Mouse (Mus musculus): Measurements from ENCODE around the gene Sh3yl1. TPM values are rescaled to one million over a fixed set of nuclear protein-coding genes. Genes with fewer than 3 reads are reported as not detected.

Gene Sh3yl1
- 34.4 and 40.3 TPM in 2 replicates for polyA plus RNA-seq (2014; fragmentation: Nextera tagmentation; extraction: Ambion mirVana)

DNA sequence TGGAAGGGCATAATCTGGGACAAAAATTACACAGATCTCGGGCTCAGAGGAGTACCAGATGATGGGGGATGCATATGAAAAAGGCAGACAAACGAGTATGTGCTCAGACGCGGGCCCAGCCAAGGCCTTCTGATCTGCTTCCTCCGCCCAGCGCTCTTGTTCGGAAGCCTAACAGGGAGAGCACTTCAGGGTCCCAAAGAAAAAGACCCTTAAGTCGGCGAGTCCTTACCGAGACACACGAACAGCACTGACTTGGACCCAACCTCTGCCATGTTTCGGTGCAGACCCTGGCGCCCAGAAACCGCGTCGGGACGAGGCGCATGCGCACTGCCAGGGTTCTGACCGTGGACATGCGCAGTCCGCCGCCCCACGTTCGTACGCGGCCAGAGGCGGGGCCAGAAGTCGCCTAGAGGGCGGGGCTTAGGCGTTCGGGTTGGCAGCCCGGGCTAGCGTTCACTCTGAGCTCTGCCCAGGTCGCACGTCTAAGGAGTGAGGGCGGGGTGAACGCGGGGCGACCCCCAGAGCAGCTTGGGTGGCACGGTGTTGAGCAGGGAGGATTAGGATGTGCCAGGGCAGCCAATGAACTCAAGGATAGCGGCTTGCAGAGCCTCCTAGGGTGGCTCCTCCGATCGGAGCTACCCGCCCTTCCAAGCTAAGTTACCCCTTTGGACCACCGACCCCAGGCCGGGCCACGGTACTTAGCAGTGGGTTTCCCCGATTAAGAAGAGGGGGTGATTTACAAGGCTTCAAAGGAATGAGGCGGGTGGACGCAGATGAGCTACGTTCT, at the start of gene Sh3yl1, which contains the start of gene Acp1:
Sh3yl1 (plus strand) TSS at position 408 of the 787 bp plus-strand sequence.
Acp1 (minus strand) TSS at position 329 of the 787 bp plus-strand sequence.
- Histone ChIP-seq H3K4me1 (ENCODE audit: control insufficient read depth, insufficient read depth, low read length) (peaks cover 11% of the 10 kb centered on the region), H3K4me2 (ENCODE audit: low read length) (peak within 1 kb of the TSS; percentile 90), H3K27me3 (replicated peaks; ENCODE audit: control insufficient read depth, insufficient read depth, low read length) (no peaks in the 10 kb centered on the region), H3K9me3 (replicated peaks; ENCODE audit: control insufficient read depth, low read length) (no peaks in the 10 kb centered on the region), H3K27ac (ENCODE audit: low read depth, low read length) (no peak within 1 kb of the TSS; the same call in 1 of the 2 replicates), H3K36me3 (ENCODE audit: control insufficient read depth, insufficient read depth, low read length) (peaks cover 3% of the 10 kb centered on the region; the same call in 1 of the 2 replicates), H3K4me3 (ENCODE audit: low read depth, low read length) (peak within 1 kb of the TSS; percentile 69), H3K9ac (ENCODE audit: low read length) (peak within 1 kb of the TSS; percentile 91)
- DNase-seq (ENCODE audit: low spot score) (peak; percentile 96), ATAC-seq (peak; percentile 98)
- under 1% methylated on average over 52 of the region's 52 CpGs for WGBS

DNA sequence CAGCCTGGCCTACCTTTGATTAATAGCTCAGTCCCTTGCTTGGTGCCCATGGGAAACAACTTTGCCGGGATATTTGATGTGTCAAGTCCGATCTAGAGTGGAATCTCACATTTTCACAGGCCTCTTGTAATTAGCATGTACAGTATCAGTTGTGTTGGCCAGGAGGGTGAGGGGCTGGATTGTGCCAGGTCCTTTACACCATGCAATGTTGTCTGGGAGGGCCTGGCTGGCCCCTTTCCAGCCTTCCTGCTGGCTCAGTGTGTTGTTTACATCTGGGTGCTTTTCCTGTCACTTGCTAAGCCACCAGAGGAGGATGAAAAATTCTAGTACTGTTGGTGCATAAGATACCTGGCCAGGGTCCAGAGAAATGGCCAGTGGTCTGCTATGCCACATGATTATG, 47.1 kb upstream of the Sh3yl1 start:
- H3K27me3 ChIP-seq (replicated peaks; ENCODE audit: control insufficient read depth, insufficient read depth, low read length): no peaks in the 10 kb centered on the region
- peak; percentile 50 for DNase-seq (ENCODE audit: low spot score)
- H3K27ac ChIP-seq (ENCODE audit: low read depth, low read length): no peak overlapping the region
- no peak; the same call in 1 of the 2 replicates for ATAC-seq
- no peak overlapping the region for H3K4me2 ChIP-seq (ENCODE audit: low read length)
- no peak overlapping the region for H3K4me3 ChIP-seq (ENCODE audit: low read depth, low read length)
- 58% methylated on average over 2 of the region's 2 CpGs for WGBS
- H3K9ac ChIP-seq (ENCODE audit: low read length): no peak overlapping the region
- no peaks in the 10 kb centered on the region for H3K36me3 ChIP-seq (ENCODE audit: control insufficient read depth, insufficient read depth, low read length)
- H3K9me3 ChIP-seq (replicated peaks; ENCODE audit: control insufficient read depth, low read length): no peaks in the 10 kb centered on the region
- no peaks in the 10 kb centered on the region for H3K4me1 ChIP-seq (ENCODE audit: control insufficient read depth, insufficient read depth, low read length)

DNA sequence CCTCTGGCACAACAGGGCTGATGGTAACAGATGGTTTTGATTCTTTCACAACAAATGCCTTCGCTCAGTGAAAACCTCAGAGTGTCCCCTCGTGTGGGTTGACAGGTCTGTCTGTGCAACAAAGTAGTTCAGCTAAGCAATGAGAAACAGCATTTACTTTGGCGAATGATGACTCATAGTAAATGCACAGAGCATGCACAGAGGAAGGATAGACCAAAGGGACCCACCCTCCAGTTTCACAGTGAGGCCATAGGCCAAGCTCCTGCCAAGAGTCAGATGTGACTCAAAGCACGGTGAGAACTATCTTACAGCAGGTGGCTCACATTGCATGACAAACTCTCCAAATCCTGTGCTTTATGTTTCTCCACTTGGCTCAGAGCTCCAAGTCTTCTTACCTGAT, 45.7 kb upstream of the Sh3yl1 start:
- no peak for DNase-seq (ENCODE audit: low spot score)
- H3K4me3 ChIP-seq (ENCODE audit: low read depth, low read length): no peak overlapping the region
- WGBS: 83% methylated on average over 4 of the region's 4 CpGs
- H3K27ac ChIP-seq (ENCODE audit: low read depth, low read length): no peak overlapping the region
- no peak overlapping the region for H3K9ac ChIP-seq (ENCODE audit: low read length)
- no peak for ATAC-seq
- H3K9me3 ChIP-seq (replicated peaks; ENCODE audit: control insufficient read depth, low read length): no peaks in the 10 kb centered on the region
- H3K27me3 ChIP-seq (replicated peaks; ENCODE audit: control insufficient read depth, insufficient read depth, low read length): no peaks in the 10 kb centered on the region
- no peaks in the 10 kb centered on the region for H3K36me3 ChIP-seq (ENCODE audit: control insufficient read depth, insufficient read depth, low read length)
- no peaks in the 10 kb centered on the region for H3K4me1 ChIP-seq (ENCODE audit: control insufficient read depth, insufficient read depth, low read length)
- no peak overlapping the region for H3K4me2 ChIP-seq (ENCODE audit: low read length)

DNA sequence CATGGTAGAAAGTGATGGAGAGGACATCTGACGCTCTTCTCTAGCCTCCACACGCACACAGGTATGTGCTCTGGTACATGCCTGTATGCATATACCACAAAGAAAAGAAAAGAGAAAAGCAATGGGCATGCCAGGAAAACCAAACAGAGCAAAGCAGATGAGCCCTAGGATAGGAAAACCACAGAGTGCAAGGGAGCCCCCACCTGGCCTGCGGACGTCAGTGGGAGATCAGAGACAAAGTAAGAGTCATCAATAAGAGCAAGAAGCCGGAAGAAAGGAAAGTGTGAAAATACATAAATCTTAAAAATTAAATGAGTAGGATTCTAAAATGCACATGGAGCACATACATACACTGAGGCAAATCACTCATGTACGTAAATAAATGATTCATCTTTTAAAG, 32.0 kb upstream of the Sh3yl1 start:
- Histone ChIP-seq H3K4me2 (ENCODE audit: low read length) (no peak overlapping the region), H3K9me3 (replicated peaks; ENCODE audit: control insufficient read depth, low read length) (no peaks in the 10 kb centered on the region), H3K27ac (ENCODE audit: low read depth, low read length) (no peak overlapping the region), H3K4me1 (ENCODE audit: control insufficient read depth, insufficient read depth, low read length) (peaks cover under 1% of the 10 kb centered on the region; the same call in 1 of the 2 replicates), H3K36me3 (ENCODE audit: control insufficient read depth, insufficient read depth, low read length) (no peaks in the 10 kb centered on the region), H3K27me3 (replicated peaks; ENCODE audit: control insufficient read depth, insufficient read depth, low read length) (peaks cover 27% of the 10 kb centered on the region), H3K4me3 (ENCODE audit: low read depth, low read length) (no peak overlapping the region), H3K9ac (ENCODE audit: low read length) (no peak overlapping the region)
- 70% methylated on average over 6 of the region's 6 CpGs for whole genome bisulfite sequencing
- no peak for ATAC-seq
- DNase-seq (ENCODE audit: low spot score): no peak

DNA sequence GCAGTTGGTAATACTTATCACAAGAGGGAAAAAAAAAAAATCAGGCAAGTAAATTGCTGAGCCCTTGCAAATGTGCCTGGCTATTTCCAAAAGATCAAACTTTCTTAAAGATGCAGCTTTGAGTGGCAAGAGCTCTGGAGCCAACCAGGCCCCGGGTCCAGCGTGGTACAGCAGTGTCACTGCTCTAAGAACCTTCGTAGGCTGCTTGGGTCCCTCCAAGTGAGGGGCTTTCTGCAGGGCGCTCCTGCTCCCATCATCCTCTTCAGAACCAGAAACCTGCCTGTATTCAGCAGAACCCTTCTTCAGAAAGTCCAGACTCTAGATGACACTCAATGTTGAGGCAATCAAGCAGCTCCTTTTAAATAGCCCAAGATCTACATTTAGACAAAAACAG, 27.9 kb upstream of the Sh3yl1 start:
- Histone ChIP-seq H3K4me3 (ENCODE audit: low read depth, low read length) (peak overlapping the region; percentile 44), H3K36me3 (ENCODE audit: control insufficient read depth, insufficient read depth, low read length) (no peaks in the 10 kb centered on the region), H3K4me2 (ENCODE audit: low read length) (peak overlapping the region; percentile 96), H3K27me3 (replicated peaks; ENCODE audit: control insufficient read depth, insufficient read depth, low read length) (peaks cover 43% of the 10 kb centered on the region), H3K9me3 (replicated peaks; ENCODE audit: control insufficient read depth, low read length) (no peaks in the 10 kb centered on the region), H3K9ac (ENCODE audit: low read length) (peak overlapping the region; percentile 54), H3K27ac (ENCODE audit: low read depth, low read length) (no peak overlapping the region), H3K4me1 (ENCODE audit: control insufficient read depth, insufficient read depth, low read length) (peaks cover 4% of the 10 kb centered on the region; the same call in 1 of the 2 replicates)
- peak; percentile 55; the same call in 1 of the 2 replicates for ATAC-seq
- DNase-seq (ENCODE audit: low spot score): no peak
- 22% methylated on average over 4 of the region's 4 CpGs for WGBS

DNA sequence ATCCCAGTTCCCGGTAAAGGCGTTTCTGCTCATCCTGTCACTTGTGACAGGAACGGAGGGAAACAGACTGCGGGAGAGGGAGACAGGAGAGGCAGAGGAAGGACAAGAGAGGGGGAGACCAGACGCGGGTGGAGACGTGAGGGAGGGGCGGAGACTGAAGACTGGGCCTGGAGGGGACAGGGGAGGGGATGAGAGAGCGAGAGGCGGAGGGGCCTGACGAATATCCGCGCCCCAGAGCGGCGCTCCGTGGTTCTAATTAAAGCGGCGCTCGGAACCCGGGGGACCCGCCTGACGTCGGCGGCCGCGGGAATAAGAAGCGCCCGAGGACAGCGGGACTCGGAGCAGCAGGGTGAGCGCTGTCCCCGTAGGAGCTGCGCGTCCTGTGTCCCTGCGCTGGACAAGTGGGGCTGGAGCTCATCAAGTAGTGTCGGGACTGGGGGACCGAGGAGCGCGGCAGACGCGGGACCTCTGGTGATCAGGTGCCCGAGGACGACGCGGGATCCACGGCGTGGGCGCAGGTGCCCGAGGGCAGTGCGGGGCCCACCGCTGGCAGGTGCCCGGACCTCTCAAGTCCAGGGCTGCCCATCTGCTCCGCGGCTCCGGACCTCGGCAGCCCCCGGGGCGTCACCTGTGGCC, 27.4 kb upstream of the Sh3yl1 start, which contains the start of gene Alkal2:
Alkal2 (plus strand) TSS at position 337 of the 636 bp plus-strand sequence.
- Histone ChIP-seq H3K4me1 (ENCODE audit: control insufficient read depth, insufficient read depth, low read length) (peaks cover 4% of the 10 kb centered on the region; the same call in 1 of the 2 replicates), H3K9me3 (replicated peaks; ENCODE audit: control insufficient read depth, low read length) (no peaks in the 10 kb centered on the region), H3K9ac (ENCODE audit: low read length) (peak within 1 kb of the TSS; percentile 54), H3K4me2 (ENCODE audit: low read length) (peak within 1 kb of the TSS; percentile 96), H3K4me3 (ENCODE audit: low read depth, low read length) (peak within 1 kb of the TSS; percentile 44), H3K27me3 (replicated peaks; ENCODE audit: control insufficient read depth, insufficient read depth, low read length) (peaks cover 43% of the 10 kb centered on the region), H3K27ac (ENCODE audit: low read depth, low read length) (no peak within 1 kb of the TSS), H3K36me3 (ENCODE audit: control insufficient read depth, insufficient read depth, low read length) (no peaks in the 10 kb centered on the region)
- ATAC-seq: peak; percentile 76
- peak; percentile 53 for DNase-seq (ENCODE audit: low spot score)
- 1% methylated on average over 40 of the region's 58 CpGs for WGBS

DNA sequence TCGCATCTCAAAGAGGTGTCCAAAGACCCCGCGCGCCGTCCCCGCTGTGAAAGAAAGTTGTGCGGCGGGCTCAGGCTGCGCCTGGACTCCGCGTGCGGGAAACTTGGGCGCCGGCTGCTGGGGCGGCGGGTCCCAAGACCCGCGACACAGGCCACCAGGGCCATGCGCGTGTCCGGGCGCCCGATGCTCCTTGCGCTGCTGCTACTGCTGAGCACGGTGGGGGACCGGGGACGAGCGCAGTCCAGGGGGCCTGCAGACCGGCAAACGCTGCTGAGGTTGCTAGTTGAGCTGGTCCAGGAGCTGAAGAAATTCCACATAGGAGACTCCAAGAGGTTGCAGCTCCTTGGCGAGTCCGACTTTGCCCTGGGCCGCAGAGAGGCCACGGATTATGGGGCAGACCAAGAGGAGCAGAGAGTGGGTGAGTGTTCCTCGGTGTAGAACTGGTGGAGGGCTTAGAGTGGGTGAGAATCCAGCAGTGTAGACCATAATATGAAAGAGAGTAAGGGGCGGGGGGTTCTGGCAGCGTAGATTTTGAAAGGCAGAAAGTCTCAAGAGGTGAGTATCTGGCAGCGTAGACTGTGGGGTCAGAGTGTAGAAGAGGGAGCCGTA, 26.7 kb upstream of the Sh3yl1 start:
- Histone ChIP-seq H3K27ac (ENCODE audit: low read depth, low read length) (no peak overlapping the region), H3K4me3 (ENCODE audit: low read depth, low read length) (peak overlapping the region; percentile 44), H3K9ac (ENCODE audit: low read length) (peak overlapping the region; percentile 54), H3K9me3 (replicated peaks; ENCODE audit: control insufficient read depth, low read length) (no peaks in the 10 kb centered on the region), H3K4me2 (ENCODE audit: low read length) (peak overlapping the region; percentile 96), H3K4me1 (ENCODE audit: control insufficient read depth, insufficient read depth, low read length) (peaks cover 4% of the 10 kb centered on the region; the same call in 1 of the 2 replicates), H3K36me3 (ENCODE audit: control insufficient read depth, insufficient read depth, low read length) (no peaks in the 10 kb centered on the region), H3K27me3 (replicated peaks; ENCODE audit: control insufficient read depth, insufficient read depth, low read length) (peaks cover 43% of the 10 kb centered on the region)
- peak; percentile 14 for DNase-seq (ENCODE audit: low spot score)
- WGBS: 8% methylated on average over 38 of the region's 39 CpGs
- ATAC-seq: peak; percentile 54

DNA sequence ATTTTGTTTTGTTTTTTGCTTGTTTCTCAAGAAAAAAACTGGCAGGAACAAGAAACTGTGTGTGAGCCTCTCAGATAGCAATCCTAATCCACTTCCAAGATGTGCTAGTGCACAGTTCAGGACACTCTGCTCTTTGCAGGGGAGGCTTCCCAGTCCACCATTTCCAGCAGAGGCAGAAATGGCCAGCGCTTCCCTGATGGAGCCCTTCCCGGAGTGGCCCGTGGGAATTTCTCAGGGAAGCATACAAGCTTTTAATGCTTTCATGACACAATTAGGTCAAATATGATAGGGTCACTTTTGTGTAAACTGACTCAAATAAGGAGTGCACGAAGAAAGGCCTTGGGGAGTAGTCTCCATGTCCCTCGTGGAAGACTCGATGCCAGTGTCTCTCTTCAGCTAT, 25.6 kb upstream of the Sh3yl1 start:
- no peak for ATAC-seq
- no peak for DNase-seq (ENCODE audit: low spot score)
- peaks cover 4% of the 10 kb centered on the region; the same call in 1 of the 2 replicates for H3K4me1 ChIP-seq (ENCODE audit: control insufficient read depth, insufficient read depth, low read length)
- no peak overlapping the region for H3K9ac ChIP-seq (ENCODE audit: low read length)
- H3K27ac ChIP-seq (ENCODE audit: low read depth, low read length): no peak overlapping the region
- H3K27me3 ChIP-seq (replicated peaks; ENCODE audit: control insufficient read depth, insufficient read depth, low read length): peaks cover 43% of the 10 kb centered on the region
- WGBS: 80% methylated on average over 6 of the region's 6 CpGs
- H3K36me3 ChIP-seq (ENCODE audit: control insufficient read depth, insufficient read depth, low read length): no peaks in the 10 kb centered on the region
- H3K9me3 ChIP-seq (replicated peaks; ENCODE audit: control insufficient read depth, low read length): no peaks in the 10 kb centered on the region
- H3K4me2 ChIP-seq (ENCODE audit: low read length): no peak overlapping the region
- H3K4me3 ChIP-seq (ENCODE audit: low read depth, low read length): no peak overlapping the region

Measured in forebrain, embryonic 14.5 days (tissue).